Mouse (Mus musculus) erythroblast, adult 5-6 weeks (primary cell): ENCODE data around the gene Lce1k. TPM values are rescaled to one million over a fixed set of nuclear protein-coding genes. Genes with fewer than 3 reads are reported as not detected.
"Not testable (repeated sequence)": the region's sequence is repeated elsewhere in the genome, so short reads cannot be mapped to it uniquely, and the experiment has no call there.

Experiments
- ATAC-seq: replicated peaks from 2 replicates; pipeline ENCODE4 v1.8.0; 2016; ENCODE audit warnings: moderate number of reproducible peaks, mild to moderate bottlenecking, moderate TSS enrichment, inconsistent platforms; ENCODE audit not compliant: poor library complexity, low FRiP score, severe bottlenecking
- total RNA-seq, 2 experiments: library from RNA; stranded (forward) in 1 of 2; stranded (reverse) in 1 of 2; fragments of 150-400 nt in 1 of 2; fragments of 200-764, 138-1000 nt in 1 of 2; gene quantifications; 2 replicates each; pipeline versions ENCODE4 v1.2.3 to v1.2.4; 2015 to 2017; ENCODE audit warnings: low replicate concordance in 2 of 2

Lce1k gene
- total RNA-seq (2015; ENCODE audit: low replicate concordance) = not detected in 2 replicates
- not detected in 2 replicates for total RNA-seq (2017; ENCODE audit: low replicate concordance)

- ATAC-seq = no peak
Observed at GRCm38 (mm10) chr3:92807791-92808190, at the start of gene Lce1k. TSS of gene Lce1k (minus strand) at chr3:92807891.

- ATAC-seq = no peak
Observed at GRCm38 (mm10) chr3:92851186-92851585, 43.5 kb upstream of the Lce1k start, which contains the start of gene Lce1l. TSS of gene Lce1l (minus strand) at chr3:92851286.

GRCm38 (mm10) chr3:92827108-92827507 is 19.4 kb upstream of the Lce1k start, which contains the start of gene Kprp:
TSS of gene Kprp (minus strand) at chr3:92827247.
- no peak for ATAC-seq

- ATAC-seq = no peak
Observed at GRCm38 (mm10) chr3:92825808-92826207, 18.1 kb upstream of the Lce1k start.

DNA sequence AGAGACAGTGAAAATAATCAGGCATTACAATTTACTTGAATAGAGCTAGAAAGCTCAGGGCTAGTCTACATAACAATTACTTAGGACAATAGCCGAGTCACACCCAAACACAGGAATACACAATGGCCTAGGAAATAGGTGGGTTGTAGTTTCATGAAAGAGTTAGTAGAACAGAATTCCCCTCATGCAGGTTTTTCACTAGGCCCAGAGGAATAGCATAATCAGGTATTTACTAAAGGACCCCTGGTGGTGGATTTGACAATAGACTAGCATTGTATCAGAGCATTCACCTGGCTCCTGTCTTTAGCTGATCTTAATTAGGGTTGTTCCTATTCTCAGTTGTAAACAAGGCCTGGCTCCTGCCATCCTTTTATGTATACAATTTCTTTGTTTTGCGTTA is 8.3 kb upstream of the Lce1k start:
- ATAC-seq = not testable (repeated sequence)

GRCm38 (mm10) chr3:92815581-92815980 is 7.9 kb upstream of the Lce1k start:
- ATAC-seq = no peak

GRCm38 (mm10) chr3:92790414-92790813 is 17.3 kb downstream of the Lce1k start, which contains the start of gene Lce1j:
TSS of gene Lce1j (minus strand) at chr3:92790514.
- no peak for ATAC-seq

GRCm38 (mm10) chr3:92778799-92779198 is 28.9 kb downstream of the Lce1k start, which contains the start of gene Lce1i:
TSS of gene Lce1i (minus strand) at chr3:92778899.
- ATAC-seq = no peak

DNA sequence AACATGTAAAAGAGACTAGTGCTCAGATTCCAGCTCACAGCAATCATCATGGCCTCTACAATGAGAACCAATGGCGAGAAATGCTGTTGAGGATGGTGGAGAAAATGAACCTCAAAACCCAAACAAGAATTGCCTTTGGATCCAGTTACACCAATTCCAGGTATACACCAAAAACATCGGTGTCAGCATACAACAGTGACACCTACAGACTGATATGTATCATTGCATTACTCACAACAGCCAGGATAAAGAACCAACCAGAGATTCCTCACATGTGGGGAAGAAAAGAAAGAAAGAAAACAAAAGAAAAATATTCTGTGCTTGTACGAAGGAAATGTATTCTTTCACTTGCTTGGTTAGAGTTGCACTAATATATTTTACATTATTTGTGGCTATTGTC is 36.1 kb downstream of the Lce1k start:
- no peak for ATAC-seq

GRCm38 (mm10) chr3:92764965-92765364 is 42.7 kb downstream of the Lce1k start, which contains the start of gene Lce1h:
TSS of gene Lce1h (minus strand) at chr3:92765065.
- no peak for ATAC-seq

Other genes with a start within 250 kb of the Lce1k start
- gene Ivl, start 234.2 kb downstream of the Lce1k start, total RNA-seq (2015; ENCODE audit: low replicate concordance) = 1.0 TPM in 1 of 2 replicates, not detected in the other
- gene Ivl, start 234.2 kb downstream of the Lce1k start, total RNA-seq (2017; ENCODE audit: low replicate concordance) = 0.56 TPM in 1 of 2 replicates, not detected in the other
- not detected in 2 replicates for gene Smcp, start 218.9 kb downstream of the Lce1k start, total RNA-seq (2015; ENCODE audit: low replicate concordance)
- not detected in 2 replicates for gene Smcp, start 218.9 kb downstream of the Lce1k start, total RNA-seq (2017; ENCODE audit: low replicate concordance)
- not detected in 2 replicates for gene 2210017I01Rik, start 200.4 kb downstream of the Lce1k start, total RNA-seq (2015; ENCODE audit: low replicate concordance)
- not detected in 2 replicates for gene 2210017I01Rik, start 200.4 kb downstream of the Lce1k start, total RNA-seq (2017; ENCODE audit: low replicate concordance)
- not detected in 2 replicates for gene Lce6a, start 186.2 kb downstream of the Lce1k start, total RNA-seq (2015; ENCODE audit: low replicate concordance)
- not detected in 2 replicates for gene Lce6a, start 186.2 kb downstream of the Lce1k start, total RNA-seq (2017; ENCODE audit: low replicate concordance)
- gene Lce1a1, start 159.6 kb downstream of the Lce1k start, total RNA-seq (2015; ENCODE audit: low replicate concordance) = not detected in 2 replicates
- not detected in 2 replicates for gene Lce1a1, start 159.6 kb downstream of the Lce1k start, total RNA-seq (2017; ENCODE audit: low replicate concordance)
- not detected in 2 replicates for gene Lce1b, start 151.0 kb downstream of the Lce1k start, total RNA-seq (2015; ENCODE audit: low replicate concordance)
- not detected in 2 replicates for gene Lce1b, start 151.0 kb downstream of the Lce1k start, total RNA-seq (2017; ENCODE audit: low replicate concordance)
- not detected in 2 replicates for gene Lce1a2, start 137.6 kb downstream of the Lce1k start, total RNA-seq (2015; ENCODE audit: low replicate concordance)
- not detected in 2 replicates for gene Lce1a2, start 137.6 kb downstream of the Lce1k start, total RNA-seq (2017; ENCODE audit: low replicate concordance)
- not detected in 2 replicates for gene Lce1c, start 128.6 kb downstream of the Lce1k start, total RNA-seq (2015; ENCODE audit: low replicate concordance)
- not detected in 2 replicates for gene Lce1c, start 128.6 kb downstream of the Lce1k start, total RNA-seq (2017; ENCODE audit: low replicate concordance)
- not detected in 2 replicates for gene Lce1d, start 120.7 kb downstream of the Lce1k start, total RNA-seq (2015; ENCODE audit: low replicate concordance)
- not detected in 2 replicates for gene Lce1d, start 120.7 kb downstream of the Lce1k start, total RNA-seq (2017; ENCODE audit: low replicate concordance)
- not detected in 2 replicates for gene Lce1e, start 98.8 kb downstream of the Lce1k start, total RNA-seq (2015; ENCODE audit: low replicate concordance)
- gene Lce1e, start 98.8 kb downstream of the Lce1k start, total RNA-seq (2017; ENCODE audit: low replicate concordance) = not detected in 2 replicates
- not detected in 2 replicates for gene Lce1f, start 87.5 kb downstream of the Lce1k start, total RNA-seq (2015; ENCODE audit: low replicate concordance)
- gene Lce1f, start 87.5 kb downstream of the Lce1k start, total RNA-seq (2017; ENCODE audit: low replicate concordance) = not detected in 2 replicates
- not detected in 2 replicates for gene Gm38119, start 68.8 kb downstream of the Lce1k start, total RNA-seq (2015; ENCODE audit: low replicate concordance)
- gene Gm38119, start 68.8 kb downstream of the Lce1k start, total RNA-seq (2017; ENCODE audit: low replicate concordance) = not detected in 2 replicates
- not detected in 2 replicates for gene Lce1g, start 55.6 kb downstream of the Lce1k start, total RNA-seq (2015; ENCODE audit: low replicate concordance)
- not detected in 2 replicates for gene Lce1g, start 55.6 kb downstream of the Lce1k start, total RNA-seq (2017; ENCODE audit: low replicate concordance)
- gene Lce1h, start 42.8 kb downstream of the Lce1k start, total RNA-seq (2015; ENCODE audit: low replicate concordance) = not detected in 2 replicates
- gene Lce1h, start 42.8 kb downstream of the Lce1k start, total RNA-seq (2017; ENCODE audit: low replicate concordance) = not detected in 2 replicates
- not detected in 2 replicates for gene Lce1i, start 29.0 kb downstream of the Lce1k start, total RNA-seq (2015; ENCODE audit: low replicate concordance)
- not detected in 2 replicates for gene Lce1i, start 29.0 kb downstream of the Lce1k start, total RNA-seq (2017; ENCODE audit: low replicate concordance)
- not detected in 2 replicates for gene Lce1j, start 17.4 kb downstream of the Lce1k start, total RNA-seq (2015; ENCODE audit: low replicate concordance)
- gene Lce1j, start 17.4 kb downstream of the Lce1k start, total RNA-seq (2017; ENCODE audit: low replicate concordance) = not detected in 2 replicates
- gene Kprp, start 19.4 kb upstream of the Lce1k start, total RNA-seq (2015; ENCODE audit: low replicate concordance) = not detected in 2 replicates
- gene Kprp, start 19.4 kb upstream of the Lce1k start, total RNA-seq (2017; ENCODE audit: low replicate concordance) = not detected in 2 replicates
- gene Lce1l, start 43.4 kb upstream of the Lce1k start, total RNA-seq (2015; ENCODE audit: low replicate concordance) = not detected in 2 replicates
- not detected in 2 replicates for gene Lce1l, start 43.4 kb upstream of the Lce1k start, total RNA-seq (2017; ENCODE audit: low replicate concordance)
- not detected in 2 replicates for gene 2310050C09Rik, start 62.3 kb upstream of the Lce1k start, total RNA-seq (2015; ENCODE audit: low replicate concordance)
- gene 2310050C09Rik, start 62.3 kb upstream of the Lce1k start, total RNA-seq (2017; ENCODE audit: low replicate concordance) = not detected in 2 replicates
- not detected in 2 replicates for gene Lce3a, start 118.3 kb upstream of the Lce1k start, total RNA-seq (2015; ENCODE audit: low replicate concordance)
- not detected in 2 replicates for gene Lce3a, start 118.3 kb upstream of the Lce1k start, total RNA-seq (2017; ENCODE audit: low replicate concordance)
- not detected in 2 replicates for gene Lce3b, start 125.1 kb upstream of the Lce1k start, total RNA-seq (2015; ENCODE audit: low replicate concordance)
- gene Lce3b, start 125.1 kb upstream of the Lce1k start, total RNA-seq (2017; ENCODE audit: low replicate concordance) = not detected in 2 replicates
- gene Lce3c, start 136.6 kb upstream of the Lce1k start, total RNA-seq (2015; ENCODE audit: low replicate concordance) = not detected in 2 replicates
- gene Lce3c, start 136.6 kb upstream of the Lce1k start, total RNA-seq (2017; ENCODE audit: low replicate concordance) = not detected in 2 replicates
- not detected in 2 replicates for gene Lce3d, start 149.5 kb upstream of the Lce1k start, total RNA-seq (2015; ENCODE audit: low replicate concordance)
- gene Lce3d, start 149.5 kb upstream of the Lce1k start, total RNA-seq (2017; ENCODE audit: low replicate concordance) = not detected in 2 replicates
- not detected in 2 replicates for gene Lce3e, start 159.2 kb upstream of the Lce1k start, total RNA-seq (2015; ENCODE audit: low replicate concordance)
- gene Lce3e, start 159.2 kb upstream of the Lce1k start, total RNA-seq (2017; ENCODE audit: low replicate concordance) = not detected in 2 replicates
- gene Lce3f, start 184.3 kb upstream of the Lce1k start, total RNA-seq (2015; ENCODE audit: low replicate concordance) = not detected in 2 replicates
- not detected in 2 replicates for gene Lce3f, start 184.3 kb upstream of the Lce1k start, total RNA-seq (2017; ENCODE audit: low replicate concordance)
- not detected in 2 replicates for gene Crct1, start 207.8 kb upstream of the Lce1k start, total RNA-seq (2015; ENCODE audit: low replicate concordance)
- not detected in 2 replicates for gene Crct1, start 207.8 kb upstream of the Lce1k start, total RNA-seq (2017; ENCODE audit: low replicate concordance)
- gene Lce1m, start 211.2 kb upstream of the Lce1k start, total RNA-seq (2015; ENCODE audit: low replicate concordance) = not detected in 2 replicates
- not detected in 2 replicates for gene Lce1m, start 211.2 kb upstream of the Lce1k start, total RNA-seq (2017; ENCODE audit: low replicate concordance)